Mouse (Mus musculus) lung, embryonic 15.5 days (tissue): ENCODE measurements around the gene Stat5a. TPM values are rescaled to one million over a fixed set of nuclear protein-coding genes. Genes with fewer than 3 reads are reported as not detected.

Source experiments
- ATAC-seq: fragments of 200-750 bp; cut with Nextera tagmentation; 2 replicates; pipeline ENCODE4 v1.8.0; 2017; ENCODE audit warnings: moderate number of reproducible peaks, borderline replicate concordance; ENCODE audit not compliant: low FRiP score, low TSS enrichment; ENCODE audit errors: extremely low read depth
- H3K27ac ChIP-seq: fragments of 300-500 bp; sonication (generic); 2 replicates; pipeline ENCODE4 v1.5.1; 2015; ENCODE audit warnings: moderate library complexity, mild to moderate bottlenecking, inconsistent platforms
- H3K27me3 ChIP-seq: fragments of 300-500 bp; sonication (generic); 2 replicates; pipeline ENCODE4 v1.6.1; 2015; ENCODE audit warnings: inconsistent platforms
- H3K36me3 ChIP-seq: fragments of 300-500 bp; sonication (generic); 2 replicates; pipeline ENCODE4 v1.6.1; 2015; ENCODE audit warnings: inconsistent platforms
- H3K4me1 ChIP-seq: fragments of 300-500 bp; sonication (generic); 2 replicates; pipeline ENCODE4 v1.6.1; 2015; ENCODE audit warnings: inconsistent platforms
- H3K4me2 ChIP-seq: fragments of 300-500 bp; sonication (generic); 2 replicates; pipeline ENCODE4 v1.6.1; 2015; ENCODE audit warnings: inconsistent platforms, mild to moderate bottlenecking, moderate library complexity
- H3K4me3 ChIP-seq: fragments of 300-500 bp; sonication (generic); 2 replicates; pipeline ENCODE4 v1.5.1; 2015; ENCODE audit warnings: mild to moderate bottlenecking, inconsistent platforms
- H3K9ac ChIP-seq: fragments of 300-500 bp; sonication (generic); 2 replicates; pipeline ENCODE4 v1.6.1; 2015; ENCODE audit warnings: inconsistent platforms
- H3K9me3 ChIP-seq: fragments of 300-500 bp; sonication (generic); 2 replicates; pipeline ENCODE4 v1.6.1; 2016; ENCODE audit warnings: inconsistent platforms
- WGBS: fragments of 180-500 bp; shearing (Covaris S2); methylation state at CpG from one replicate; pipeline ENCODE4 v1.1.7; 2015; 5-methylcytosine and 5-hydroxymethylcytosine counted together
- polyA plus RNA-seq: library from polyadenylated mRNA; unstranded; fragments of >200 nt; fragmentation: Nextera tagmentation; extraction: Ambion mirVana; gene quantifications from 2 replicates; pipeline ENCODE4 v1.2.1, GENCODE M21; 2015

The Stat5a gene
- polyA plus RNA-seq, 1 experiment from 2014 or later: 9.5 TPM

DNA sequence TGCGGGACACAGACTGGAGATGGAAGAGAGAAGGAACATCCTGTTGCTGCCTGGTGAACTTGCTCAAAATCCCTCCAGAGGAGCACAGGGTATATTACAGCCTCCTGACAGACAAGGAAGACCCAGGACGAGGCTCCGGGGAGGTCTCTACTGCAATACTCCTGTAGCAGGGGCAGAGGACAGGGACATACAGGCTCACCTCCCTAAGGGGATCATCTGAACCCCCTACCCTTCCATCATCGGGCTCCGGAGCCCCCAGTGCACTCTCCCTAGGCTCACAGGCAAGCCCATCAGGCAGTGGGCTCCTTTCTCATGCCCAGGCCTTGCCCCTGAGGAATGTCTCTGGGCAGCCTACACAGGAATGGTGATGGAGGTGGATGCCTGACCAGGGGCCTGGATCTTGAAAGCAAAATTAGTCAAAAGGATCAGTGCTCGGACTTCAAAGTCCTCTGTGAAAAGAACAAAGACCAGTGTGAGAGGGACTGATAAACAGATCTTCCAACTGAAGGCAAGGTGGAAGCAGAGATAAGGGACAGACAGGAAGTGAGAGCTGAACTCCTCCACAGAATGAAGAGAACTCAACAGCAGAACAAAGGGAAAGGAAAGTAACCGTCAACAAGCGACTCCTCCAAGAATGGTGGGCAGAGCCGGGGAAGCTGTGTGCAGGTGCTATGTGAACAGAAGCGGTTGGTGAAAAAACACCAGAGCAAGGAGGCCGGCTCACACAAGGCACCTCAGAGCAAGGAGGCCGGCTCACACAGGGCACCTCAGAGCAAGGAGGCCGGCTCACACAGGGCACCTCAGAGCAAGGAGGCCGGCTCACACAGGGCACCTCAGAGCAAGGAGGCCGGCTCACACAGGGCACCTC, 32.3 kb downstream of the Stat5a start:
- Histone ChIP-seq H3K27ac (peak overlapping the region; percentile 76), H3K9ac (no peak overlapping the region), H3K4me2 (no peak overlapping the region), H3K36me3 (0 out of 2 replicates have a peak, but pooled peaks cover 16% of the 10 kb centered on the region), H3K4me1 (peaks cover 8% of the 10 kb centered on the region; the same call in 1 of the 2 replicates), H3K4me3 (no peak overlapping the region), H3K27me3 (no peaks in the 10 kb centered on the region), H3K9me3 (no peaks in the 10 kb centered on the region)
- ATAC-seq: peak; percentile 3; the same call in 1 of the 2 replicates
- WGBS: 44% methylated on average over 15 of the region's 15 CpGs

DNA sequence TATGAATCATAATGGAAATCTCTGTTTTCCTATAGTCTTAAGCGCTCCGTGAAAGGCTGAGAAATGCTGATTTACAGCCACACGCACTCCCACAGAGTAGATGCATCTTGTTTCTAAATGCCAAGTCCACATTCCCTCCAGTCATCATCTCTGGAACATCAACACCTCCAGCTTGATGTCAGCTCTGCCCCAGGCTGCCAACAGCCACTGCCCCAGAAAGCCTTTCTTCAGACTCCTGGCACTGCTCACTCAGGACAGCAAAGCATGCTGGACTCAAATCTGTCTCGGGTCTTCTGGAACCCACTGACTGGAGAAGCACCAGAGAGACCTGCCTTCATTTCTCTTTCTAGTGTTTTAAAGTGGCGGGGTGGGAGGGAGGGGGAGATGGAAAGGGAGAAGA, 33.3 kb downstream of the Stat5a start:
- ATAC-seq: no peak
- peaks cover 17% of the 10 kb centered on the region; the same call in 1 of the 2 replicates for H3K36me3 ChIP-seq
- no peak overlapping the region for H3K9ac ChIP-seq
- H3K4me3 ChIP-seq: no peak overlapping the region
- H3K27ac ChIP-seq: peak overlapping the region; percentile 55; the same call in 1 of the 2 replicates
- WGBS: 76% methylated on average over 5 of the region's 5 CpGs
- H3K9me3 ChIP-seq: no peaks in the 10 kb centered on the region
- H3K4me2 ChIP-seq: no peak overlapping the region
- no peaks in the 10 kb centered on the region for H3K27me3 ChIP-seq
- H3K4me1 ChIP-seq: peaks cover 8% of the 10 kb centered on the region; the same call in 1 of the 2 replicates

DNA sequence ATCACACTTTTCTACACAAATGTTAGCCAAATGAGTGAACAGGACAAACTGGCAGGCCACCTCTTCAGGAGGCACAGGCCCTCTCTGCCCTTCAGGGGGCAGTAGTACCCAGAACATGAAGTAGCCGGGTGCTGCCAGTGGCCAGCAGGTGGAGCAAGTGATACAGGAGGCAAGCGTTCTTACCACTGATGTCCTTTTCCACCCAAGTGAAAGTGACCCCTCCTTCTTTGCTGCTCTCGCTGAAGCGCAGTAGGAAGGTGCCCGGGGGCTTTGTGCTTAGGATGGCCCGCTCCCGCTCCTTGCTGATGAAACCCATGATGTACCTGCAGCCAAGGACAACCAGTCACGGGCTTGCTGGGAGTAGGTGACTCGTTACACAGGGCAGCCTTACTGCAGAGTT, 34.3 kb downstream of the Stat5a start:
- 17% methylated on average over 9 of the region's 9 CpGs for WGBS
- Histone ChIP-seq H3K9me3 (no peaks in the 10 kb centered on the region), H3K36me3 (peaks cover 15% of the 10 kb centered on the region; the same call in 1 of the 2 replicates), H3K27me3 (no peaks in the 10 kb centered on the region), H3K27ac (0 out of 2 replicates have a peak overlapping the region, but pooled peaks have one; percentile 5), H3K4me2 (peak overlapping the region; percentile 30), H3K9ac (no peak overlapping the region), H3K4me3 (no peak overlapping the region), H3K4me1 (peaks cover 8% of the 10 kb centered on the region; the same call in 1 of the 2 replicates)
- ATAC-seq: peak; percentile 44; the same call in 1 of the 2 replicates

- Histone ChIP-seq H3K9ac (no peak overlapping the region), H3K36me3 (peaks cover 18% of the 10 kb centered on the region; the same call in 1 of the 2 replicates), H3K4me1 (peaks cover 8% of the 10 kb centered on the region; the same call in 1 of the 2 replicates), H3K4me3 (no peak overlapping the region), H3K4me2 (no peak overlapping the region), H3K9me3 (no peaks in the 10 kb centered on the region), H3K27me3 (no peaks in the 10 kb centered on the region), H3K27ac (no peak overlapping the region)
- no peak for ATAC-seq
- 64% methylated on average over 9 of the region's 9 CpGs for WGBS
Observed at GRCm38 (mm10) chr11:100894146-100894918, 35.2 kb downstream of the Stat5a start.

DNA sequence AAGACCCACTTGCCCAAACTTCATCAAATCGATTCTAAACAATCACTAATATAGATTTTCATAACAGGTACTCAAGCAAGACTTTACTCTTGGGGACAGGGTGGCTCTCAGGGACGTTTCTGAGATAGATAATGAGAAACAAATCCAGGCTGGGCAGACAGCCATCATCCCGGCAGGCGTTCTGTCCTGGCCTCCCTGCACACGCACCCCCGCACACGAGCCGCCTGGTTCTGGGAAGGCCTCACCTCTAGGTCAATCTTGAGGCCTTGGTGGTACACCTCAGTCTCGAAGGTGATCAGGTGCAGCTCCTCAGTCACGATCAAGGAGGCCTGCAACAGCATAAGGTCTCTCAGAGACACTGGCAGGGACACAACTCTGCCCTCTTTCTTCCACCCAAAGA, 36.9 kb downstream of the Stat5a start:
- H3K27ac ChIP-seq: no peak overlapping the region
- H3K36me3 ChIP-seq: peaks cover 30% of the 10 kb centered on the region; the same call in 1 of the 2 replicates
- no peaks in the 10 kb centered on the region for H3K27me3 ChIP-seq
- peaks cover 8% of the 10 kb centered on the region; the same call in 1 of the 2 replicates for H3K4me1 ChIP-seq
- H3K9me3 ChIP-seq: no peaks in the 10 kb centered on the region
- H3K4me3 ChIP-seq: no peak overlapping the region
- 81% methylated on average over 10 of the region's 10 CpGs for WGBS
- no peak for ATAC-seq
- H3K9ac ChIP-seq: no peak overlapping the region
- H3K4me2 ChIP-seq: no peak overlapping the region

DNA sequence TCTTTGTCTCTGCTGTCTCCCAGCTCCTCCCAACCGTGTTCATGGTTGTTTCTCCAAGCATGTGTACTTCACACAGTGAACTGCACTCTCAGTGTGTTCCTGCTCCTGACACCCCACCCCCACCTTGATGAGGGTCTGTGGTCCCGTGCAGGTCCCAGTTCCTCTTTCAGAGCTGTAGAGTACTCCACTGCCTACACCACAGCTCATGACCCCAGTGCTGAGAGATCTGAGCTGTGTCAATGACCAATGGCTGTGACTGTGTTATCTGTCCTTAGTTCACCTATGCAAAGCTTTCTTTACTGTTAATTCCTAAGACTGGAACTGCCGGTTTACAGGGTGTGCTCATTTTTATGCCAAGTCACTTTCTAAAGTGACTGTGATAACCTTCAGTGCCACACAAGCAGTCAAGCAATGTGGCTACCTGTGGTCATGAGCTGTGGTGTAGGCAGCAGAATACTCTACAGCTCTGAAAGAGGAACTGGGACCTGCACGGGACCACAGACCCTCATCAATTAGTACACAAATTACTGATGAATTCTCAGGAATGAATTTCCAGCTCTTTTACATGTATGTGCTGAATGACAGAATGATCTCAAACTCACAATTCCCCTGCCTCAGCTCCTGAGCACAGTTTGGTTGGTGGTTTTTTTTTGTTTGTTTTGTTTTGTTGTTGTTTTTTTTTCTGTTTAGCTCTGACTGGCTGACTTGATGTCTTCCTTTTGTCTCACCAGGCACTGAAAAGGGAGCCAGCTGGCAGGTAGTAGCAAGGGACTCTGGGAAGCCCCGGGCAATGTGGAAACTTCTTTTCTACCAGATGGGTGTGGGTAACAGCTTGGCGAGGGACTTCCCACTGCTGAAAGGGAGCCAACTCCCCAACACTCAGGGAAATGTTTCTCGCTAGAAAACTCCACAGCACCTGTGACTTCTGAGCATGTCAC, 38.4 kb downstream of the Stat5a start:
- no peaks in the 10 kb centered on the region for H3K27me3 ChIP-seq
- H3K4me2 ChIP-seq: no peak overlapping the region
- no peaks in the 10 kb centered on the region for H3K9me3 ChIP-seq
- no peak overlapping the region for H3K4me3 ChIP-seq
- H3K36me3 ChIP-seq: peaks cover 38% of the 10 kb centered on the region
- WGBS: 72% methylated on average over 7 of the region's 7 CpGs
- H3K4me1 ChIP-seq: peaks cover 8% of the 10 kb centered on the region; the same call in 1 of the 2 replicates
- H3K9ac ChIP-seq: no peak overlapping the region
- H3K27ac ChIP-seq: no peak overlapping the region
- ATAC-seq: no peak

DNA sequence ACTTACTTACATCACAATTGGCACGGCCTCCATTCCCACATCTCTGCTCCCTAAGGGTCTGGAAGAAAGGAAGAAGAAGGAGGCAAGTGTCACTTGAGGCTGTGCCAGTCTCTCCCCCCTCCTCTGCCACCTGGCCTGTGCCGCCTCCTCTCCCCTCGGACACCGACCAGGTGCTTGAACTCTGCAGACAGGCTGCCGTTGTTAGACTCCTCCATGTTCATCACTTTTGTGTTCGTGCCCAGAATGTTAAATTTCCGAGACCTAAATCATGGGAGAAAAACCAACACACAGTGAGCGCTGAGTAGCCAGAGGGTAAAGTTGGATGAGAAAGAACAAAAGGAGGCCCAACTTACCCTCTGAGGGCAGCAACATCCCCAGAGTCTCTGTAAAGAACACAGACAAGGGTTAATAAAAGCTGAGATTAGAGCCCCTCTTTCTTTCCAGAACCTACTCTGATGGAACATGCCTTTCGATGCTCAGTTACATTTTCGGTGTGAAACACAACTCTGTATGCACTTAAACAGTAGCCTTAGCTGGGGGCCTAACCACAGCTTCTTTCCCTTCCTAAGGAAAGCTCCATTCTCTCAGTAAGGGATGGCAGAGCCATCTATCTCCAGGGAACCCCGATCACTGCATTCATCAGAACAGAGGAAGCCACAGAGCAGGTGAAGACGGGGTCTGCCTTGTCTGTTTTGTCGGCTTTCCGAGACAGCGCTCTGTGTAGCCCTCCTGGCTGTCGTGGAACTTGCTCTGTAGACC, 39.5 kb downstream of the Stat5a start:
- ATAC-seq: no peak
- Histone ChIP-seq H3K36me3 (peaks cover 48% of the 10 kb centered on the region), H3K27me3 (no peaks in the 10 kb centered on the region), H3K27ac (no peak overlapping the region), H3K4me3 (no peak overlapping the region), H3K9ac (no peak overlapping the region), H3K4me1 (peaks cover 3% of the 10 kb centered on the region; the same call in 1 of the 2 replicates), H3K4me2 (no peak overlapping the region), H3K9me3 (no peaks in the 10 kb centered on the region)
- WGBS: 79% methylated on average over 16 of the region's 16 CpGs

- H3K4me2 ChIP-seq: no peak overlapping the region
- no peaks in the 10 kb centered on the region for H3K9me3 ChIP-seq
- no peaks in the 10 kb centered on the region for H3K27me3 ChIP-seq
- no peak overlapping the region for H3K9ac ChIP-seq
- H3K4me3 ChIP-seq: no peak overlapping the region
- no peak overlapping the region for H3K27ac ChIP-seq
- no peaks in the 10 kb centered on the region for H3K4me1 ChIP-seq
- 63% methylated on average over 20 of the region's 20 CpGs for WGBS
- ATAC-seq: no peak
- H3K36me3 ChIP-seq: peaks cover 55% of the 10 kb centered on the region
Observed at GRCm38 (mm10) chr11:100904580-100905351, 45.6 kb downstream of the Stat5a start.

- Histone ChIP-seq H3K9ac (no peak overlapping the region), H3K4me3 (no peak overlapping the region), H3K9me3 (no peaks in the 10 kb centered on the region), H3K4me2 (no peak overlapping the region), H3K27me3 (no peaks in the 10 kb centered on the region), H3K27ac (no peak overlapping the region), H3K4me1 (no peaks in the 10 kb centered on the region), H3K36me3 (peaks cover 46% of the 10 kb centered on the region)
- no peak for ATAC-seq
- WGBS: 65% methylated on average over 1 of the region's 1 CpGs
Observed at GRCm38 (mm10) chr11:100905929-100906328, 46.8 kb downstream of the Stat5a start.

DNA sequence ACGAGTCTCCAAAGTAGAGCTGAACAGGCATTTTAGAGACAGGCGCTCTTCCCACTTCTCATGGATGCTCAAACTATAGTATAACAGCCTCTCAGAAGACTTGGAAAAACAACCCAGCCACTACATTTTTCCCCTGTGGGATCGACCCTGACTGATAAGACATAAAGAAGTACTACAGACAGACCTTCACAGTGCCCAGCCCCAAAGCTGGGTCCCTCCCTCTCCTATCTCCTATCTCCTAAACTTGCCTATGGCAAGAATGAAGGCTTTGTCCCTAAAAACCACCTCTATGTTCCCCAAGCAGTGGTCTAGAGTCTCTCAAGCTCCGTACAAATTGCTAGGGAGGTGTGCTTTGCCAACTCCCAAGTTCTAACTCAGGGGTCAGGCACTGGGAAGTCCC, 47.7 kb downstream of the Stat5a start:
- H3K9me3 ChIP-seq: no peaks in the 10 kb centered on the region
- H3K36me3 ChIP-seq: peaks cover 44% of the 10 kb centered on the region
- ATAC-seq: no peak
- WGBS: 79% methylated on average over 4 of the region's 4 CpGs
- H3K27ac ChIP-seq: no peak overlapping the region
- no peak overlapping the region for H3K9ac ChIP-seq
- no peak overlapping the region for H3K4me3 ChIP-seq
- H3K27me3 ChIP-seq: no peaks in the 10 kb centered on the region
- H3K4me2 ChIP-seq: no peak overlapping the region
- no peaks in the 10 kb centered on the region for H3K4me1 ChIP-seq
